Mouse (Mus musculus): ENCODE measurements at regions not wholly inside any gene's neighbourhood (a gene's known extent, or its start where the extent isn't known, plus 50 kb on each side); places are given as distances from the start of the nearest gene placed in this dataset.

DNA sequence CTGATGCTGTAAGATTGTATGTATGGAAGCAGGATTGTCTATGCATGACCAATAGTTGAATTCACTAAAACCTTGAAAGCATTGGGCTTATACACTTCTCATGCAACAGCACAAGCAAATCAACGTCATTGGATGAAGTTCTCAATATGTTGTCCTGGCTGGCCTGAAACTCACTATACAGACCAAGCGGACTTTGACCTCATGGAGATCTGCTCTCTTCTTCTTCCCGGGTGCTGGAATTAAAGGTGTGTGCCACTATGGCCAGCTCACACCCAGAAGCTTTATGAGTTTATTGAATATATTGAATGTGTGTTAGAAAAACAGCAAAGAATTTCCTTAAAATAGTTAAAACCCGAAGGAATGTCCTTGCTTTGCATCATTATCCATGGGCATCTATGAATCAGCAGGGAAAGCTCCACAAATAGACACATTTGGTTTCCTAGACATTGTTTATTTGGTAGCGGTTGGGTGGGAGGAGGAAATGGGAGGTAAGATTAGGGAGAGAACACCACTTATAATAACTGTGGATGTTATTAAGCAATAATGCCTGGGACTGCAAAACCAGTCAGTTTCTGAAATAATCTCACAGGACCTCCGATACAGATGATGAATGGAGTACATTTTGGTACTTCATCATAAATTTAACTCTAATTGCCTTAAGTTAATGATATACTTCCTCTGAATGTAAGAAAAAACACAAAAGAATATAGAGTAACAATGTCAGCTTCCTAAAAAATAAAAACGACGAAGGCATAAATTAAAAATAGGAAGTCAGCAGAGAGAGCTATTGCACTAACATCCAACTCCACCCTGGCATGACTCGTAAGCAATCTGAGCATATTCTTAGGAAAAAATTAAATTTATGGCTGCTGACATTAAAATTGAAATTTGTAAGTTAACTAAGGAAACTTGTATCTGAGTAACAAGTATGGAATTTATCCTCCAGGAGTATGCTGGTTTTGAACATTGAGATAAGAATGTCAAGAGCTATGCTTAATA lies 84.5 kb upstream of the Bmp2 start:
- no peak overlapping the region for H3K9ac ChIP-seq (ENCODE audit: low read depth, low read length)
- H3K27me3 ChIP-seq (replicated peaks; ENCODE audit: control insufficient read depth, insufficient read depth, low read length), result no peaks in the 10 kb centered on the region

GRCm38 (mm10) chr2:133472966-133473744 lies 78.8 kb upstream of the Bmp2 start:
- no peak for ATAC-seq
- no peaks in the 10 kb centered on the region for H3K36me3 ChIP-seq (ENCODE audit: control insufficient read depth, insufficient read depth, low read length)
- H3K27ac ChIP-seq (ENCODE audit: low read depth, low read length), result no peak overlapping the region
- H3K9ac ChIP-seq (ENCODE audit: low read depth, low read length), result no peak overlapping the region
- H3K4me1 ChIP-seq (ENCODE audit: control insufficient read depth, insufficient read depth, low read depth, low read length), result no peaks in the 10 kb centered on the region
- no peaks in the 10 kb centered on the region for H3K9me3 ChIP-seq (ENCODE audit: control insufficient read depth, low read length)
- H3K4me2 ChIP-seq (ENCODE audit: low read length), result no peak overlapping the region
- WGBS, result 64% methylated on average over 5 of the region's 5 CpGs
- no peak overlapping the region for H3K4me3 ChIP-seq (ENCODE audit: low read length)
- H3K27me3 ChIP-seq (replicated peaks; ENCODE audit: control insufficient read depth, insufficient read depth, low read length), result no peaks in the 10 kb centered on the region

More for the DNA sequence above, 84.5 kb upstream of the Bmp2 start:
- no peaks in the 10 kb centered on the region for H3K4me1 ChIP-seq (ENCODE audit: control insufficient read depth, insufficient read depth, low read depth, low read length)
- WGBS, result 88% methylated on average over 9 of the region's 9 CpGs
- H3K9me3 ChIP-seq (ENCODE audit: control insufficient read depth, low read length), result no peaks in the 10 kb centered on the region
- ATAC-seq, result no peak
- no peak overlapping the region for H3K4me3 ChIP-seq (ENCODE audit: low read length)
- H3K36me3 ChIP-seq (ENCODE audit: control insufficient read depth, insufficient read depth, low read length), result no peaks in the 10 kb centered on the region
- no peak overlapping the region for H3K27ac ChIP-seq (ENCODE audit: low read depth, low read length)
- H3K4me2 ChIP-seq (ENCODE audit: low read length), result no peak overlapping the region

GRCm38 (mm10) chr2:133474174-133474573 lies 77.8 kb upstream of the Bmp2 start:
- ATAC-seq, result no peak
- Histone ChIP-seq H3K27me3 (replicated peaks; ENCODE audit: control insufficient read depth, insufficient read depth, low read length) (no peaks in the 10 kb centered on the region), H3K27ac (ENCODE audit: low read depth, low read length) (no peak overlapping the region), H3K9me3 (ENCODE audit: control insufficient read depth, low read length) (no peaks in the 10 kb centered on the region), H3K4me1 (ENCODE audit: control insufficient read depth, insufficient read depth, low read depth, low read length) (no peaks in the 10 kb centered on the region), H3K4me2 (ENCODE audit: low read length) (no peak overlapping the region), H3K4me3 (ENCODE audit: low read length) (no peak overlapping the region), H3K36me3 (ENCODE audit: control insufficient read depth, insufficient read depth, low read length) (no peaks in the 10 kb centered on the region), H3K9ac (ENCODE audit: low read depth, low read length) (no peak overlapping the region)
- 81% methylated on average over 1 of the region's 1 CpGs for WGBS

- Histone ChIP-seq H3K36me3 (ENCODE audit: control insufficient read depth, insufficient read depth, low read length) (no peaks in the 10 kb centered on the region), H3K27ac (ENCODE audit: low read depth, low read length) (no peak overlapping the region), H3K4me2 (ENCODE audit: low read length) (no peak overlapping the region), H3K4me1 (ENCODE audit: control insufficient read depth, insufficient read depth, low read depth, low read length) (no peaks in the 10 kb centered on the region), H3K27me3 (replicated peaks; ENCODE audit: control insufficient read depth, insufficient read depth, low read length) (no peaks in the 10 kb centered on the region), H3K9me3 (ENCODE audit: control insufficient read depth, low read length) (no peaks in the 10 kb centered on the region), H3K9ac (ENCODE audit: low read depth, low read length) (no peak overlapping the region), H3K4me3 (ENCODE audit: low read length) (no peak overlapping the region)
- ATAC-seq, result no peak
- 75% methylated on average over 3 of the region's 3 CpGs for WGBS
Observed at GRCm38 (mm10) chr2:133480870-133481269, 71.1 kb upstream of the Bmp2 start.

DNA sequence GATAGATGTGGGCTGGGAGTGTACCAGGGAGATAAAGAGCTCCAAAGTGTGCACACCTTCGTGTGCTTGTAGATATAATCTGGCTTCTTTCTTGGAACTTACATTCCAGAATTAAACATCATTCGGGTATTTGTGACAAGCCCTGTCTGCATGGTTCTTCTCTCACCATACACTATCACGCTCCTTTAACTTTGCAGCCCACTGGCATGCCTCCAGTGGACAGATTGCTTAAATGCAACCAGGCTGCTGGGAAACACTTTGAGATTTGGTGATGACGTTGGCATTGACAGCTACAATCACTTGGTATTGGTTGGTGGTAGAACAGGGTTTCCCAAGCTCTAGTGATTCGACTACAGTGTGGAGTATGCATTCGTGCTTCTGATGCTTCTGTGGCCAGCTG lies 70.7 kb upstream of the Bmp2 start:
- H3K9me3 ChIP-seq (ENCODE audit: control insufficient read depth, low read length), result no peaks in the 10 kb centered on the region
- H3K9ac ChIP-seq (ENCODE audit: low read depth, low read length), result no peak overlapping the region
- no peak overlapping the region for H3K4me3 ChIP-seq (ENCODE audit: low read length)
- H3K4me1 ChIP-seq (ENCODE audit: control insufficient read depth, insufficient read depth, low read depth, low read length), result no peaks in the 10 kb centered on the region
- no peak overlapping the region for H3K4me2 ChIP-seq (ENCODE audit: low read length)
- no peak overlapping the region for H3K27ac ChIP-seq (ENCODE audit: low read depth, low read length)
- H3K27me3 ChIP-seq (replicated peaks; ENCODE audit: control insufficient read depth, insufficient read depth, low read length), result no peaks in the 10 kb centered on the region
- no peaks in the 10 kb centered on the region for H3K36me3 ChIP-seq (ENCODE audit: control insufficient read depth, insufficient read depth, low read length)
- WGBS, result 84% methylated on average over 6 of the region's 6 CpGs
- ATAC-seq, result no peak

- Histone ChIP-seq H3K4me3 (ENCODE audit: low read length) (no peak overlapping the region), H3K27ac (ENCODE audit: low read depth, low read length) (no peak overlapping the region), H3K4me2 (ENCODE audit: low read length) (no peak overlapping the region), H3K4me1 (ENCODE audit: control insufficient read depth, insufficient read depth, low read depth, low read length) (no peaks in the 10 kb centered on the region), H3K27me3 (replicated peaks; ENCODE audit: control insufficient read depth, insufficient read depth, low read length) (no peaks in the 10 kb centered on the region), H3K9me3 (ENCODE audit: control insufficient read depth, low read length) (no peaks in the 10 kb centered on the region), H3K36me3 (ENCODE audit: control insufficient read depth, insufficient read depth, low read length) (no peaks in the 10 kb centered on the region), H3K9ac (ENCODE audit: low read depth, low read length) (no peak overlapping the region)
- WGBS, result 91% methylated on average over 3 of the region's 3 CpGs
- no peak for ATAC-seq
Observed at GRCm38 (mm10) chr2:133481785-133482184, 70.2 kb upstream of the Bmp2 start.

GRCm38 (mm10) chr2:133495443-133495842 lies 56.5 kb upstream of the Bmp2 start:
- no peak overlapping the region for H3K27ac ChIP-seq (ENCODE audit: low read depth, low read length)
- WGBS, result 86% methylated on average over 3 of the region's 3 CpGs
- H3K9ac ChIP-seq (ENCODE audit: low read depth, low read length), result no peak overlapping the region
- H3K9me3 ChIP-seq (ENCODE audit: control insufficient read depth, low read length), result no peaks in the 10 kb centered on the region
- no peaks in the 10 kb centered on the region for H3K27me3 ChIP-seq (replicated peaks; ENCODE audit: control insufficient read depth, insufficient read depth, low read length)
- ATAC-seq, result no peak
- H3K36me3 ChIP-seq (ENCODE audit: control insufficient read depth, insufficient read depth, low read length), result no peaks in the 10 kb centered on the region
- H3K4me2 ChIP-seq (ENCODE audit: low read length), result no peak overlapping the region
- H3K4me3 ChIP-seq (ENCODE audit: low read length), result no peak overlapping the region
- H3K4me1 ChIP-seq (ENCODE audit: control insufficient read depth, insufficient read depth, low read depth, low read length), result no peaks in the 10 kb centered on the region

GRCm38 (mm10) chr2:133496389-133496788 lies 55.6 kb upstream of the Bmp2 start:
- H3K36me3 ChIP-seq (ENCODE audit: control insufficient read depth, insufficient read depth, low read length), result no peaks in the 10 kb centered on the region
- no peak for ATAC-seq
- H3K4me3 ChIP-seq (ENCODE audit: low read length), result no peak overlapping the region
- no peaks in the 10 kb centered on the region for H3K27me3 ChIP-seq (replicated peaks; ENCODE audit: control insufficient read depth, insufficient read depth, low read length)
- H3K9ac ChIP-seq (ENCODE audit: low read depth, low read length), result no peak overlapping the region
- no peaks in the 10 kb centered on the region for H3K9me3 ChIP-seq (ENCODE audit: control insufficient read depth, low read length)
- H3K4me2 ChIP-seq (ENCODE audit: low read length), result no peak overlapping the region
- no peaks in the 10 kb centered on the region for H3K4me1 ChIP-seq (ENCODE audit: control insufficient read depth, insufficient read depth, low read depth, low read length)
- H3K27ac ChIP-seq (ENCODE audit: low read depth, low read length), result no peak overlapping the region

DNA sequence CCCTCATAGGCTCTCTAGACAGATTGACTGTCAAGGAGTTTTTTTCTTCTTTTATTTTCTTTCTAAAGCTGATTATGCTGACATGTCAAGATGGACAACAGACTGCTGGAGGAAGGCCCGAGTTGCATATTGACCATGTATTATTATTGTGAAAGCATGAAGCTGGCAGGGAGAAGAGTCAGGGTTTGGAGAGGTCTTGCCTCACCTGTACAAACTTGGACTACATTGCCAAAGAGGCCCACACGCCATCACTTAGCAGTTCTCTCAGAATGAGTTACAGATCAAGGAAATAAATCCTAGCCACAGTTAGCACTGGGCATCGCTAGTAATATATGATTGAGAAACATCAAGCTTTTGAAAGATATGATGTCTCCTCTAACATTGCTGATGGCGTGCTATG lies 54.9 kb upstream of the Bmp2 start:
- ATAC-seq, result no peak
- no peak overlapping the region for H3K4me2 ChIP-seq (ENCODE audit: low read length)
- no peak overlapping the region for H3K27ac ChIP-seq (ENCODE audit: low read depth, low read length)
- H3K36me3 ChIP-seq (ENCODE audit: control insufficient read depth, insufficient read depth, low read length), result no peaks in the 10 kb centered on the region
- H3K27me3 ChIP-seq (replicated peaks; ENCODE audit: control insufficient read depth, insufficient read depth, low read length), result no peaks in the 10 kb centered on the region
- H3K4me1 ChIP-seq (ENCODE audit: control insufficient read depth, insufficient read depth, low read depth, low read length), result no peaks in the 10 kb centered on the region
- WGBS, result 81% methylated on average over 4 of the region's 4 CpGs
- H3K9me3 ChIP-seq (ENCODE audit: control insufficient read depth, low read length), result no peaks in the 10 kb centered on the region
- H3K4me3 ChIP-seq (ENCODE audit: low read length), result no peak overlapping the region
- H3K9ac ChIP-seq (ENCODE audit: low read depth, low read length), result no peak overlapping the region
